Mouse (Mus musculus): ENCODE data around the gene Gm15091.
"Not testable (repeated sequence)": the region's sequence is repeated elsewhere in the genome, so short reads cannot be mapped to it uniquely, and the experiment has no call there.

Gene Gm15091

DNA sequence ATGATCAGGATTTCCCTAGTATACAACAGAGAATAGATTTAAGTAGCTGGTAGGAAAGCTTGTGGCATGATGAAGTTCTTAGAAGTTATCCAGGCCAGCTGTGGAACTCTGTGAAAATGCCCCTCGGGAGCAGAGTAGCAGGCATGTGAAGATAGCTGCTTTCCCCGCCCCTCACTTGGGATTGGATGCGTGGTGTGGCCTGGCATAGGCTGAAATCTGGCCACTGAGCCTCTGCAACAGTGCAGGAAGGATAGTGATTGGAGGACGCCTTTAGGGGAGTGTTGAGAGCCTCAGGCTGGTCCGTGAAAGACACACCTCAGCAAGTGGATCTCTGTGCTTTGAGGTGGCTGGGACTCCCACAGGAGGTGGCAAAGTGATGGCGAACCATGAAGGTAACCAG, at the start of gene Gm15091:
Gene Gm15091, plus strand, starts transcription at position 301 of the 400 bp plus-strand sequence.
- not testable (repeated sequence) for DNase-seq (ENCODE audit: low read depth)

Measured in c-Kit-positive CD71-negative TER-119-negative erythroid progenitor cells, embryonic 14.5 days (primary cell).